Mouse (Mus musculus) gastrocnemius, adult 2 months (tissue): ENCODE results near the gene Zfp719. TPM values are rescaled to one million over a fixed set of nuclear protein-coding genes. Genes with fewer than 3 reads are reported as not detected.

Experiments used
- DNase-seq: peaks from one replicate; pipeline ENCODE4 v3.0.0; 2022
- H3K27ac ChIP-seq: fragments of 200-600 bp; 2 replicates; pipeline ENCODE4 v1.8.1; 2022; ENCODE audit warnings: mild to moderate bottlenecking
- H3K4me3 ChIP-seq: fragments of 200-600 bp; 2 replicates; pipeline ENCODE4 v1.8.1; 2022; ENCODE audit warnings: mild to moderate bottlenecking, moderate library complexity
- CTCF ChIP-seq: fragments of 200-600 bp; IDR thresholded peaks from 2 replicates; pipeline ENCODE4 v1.8.1; 2022; ENCODE audit warnings: antibody characterized with exemption, mild to moderate bottlenecking, moderate library complexity
- intact Hi-C: fragments of 180-260 bp; cut with DNase I; formaldehyde crosslinking; loops from one replicate; pipeline ENCODE4 v1.15.1; 2025
- total RNA-seq, 2 experiments: library from RNA; stranded (reverse); gene quantifications; 2 replicates each; pipeline ENCODE4 v1.2.3; 2021

The Zfp719 gene
- total RNA-seq, 2 experiments from 2014 or later: 3.1 to 4.9 TPM

- intact Hi-C loops: no loop called here
- no peak for TF ChIP-seq CTCF
- no peak overlapping the region for H3K4me3 ChIP-seq
- no peak for DNase-seq
- no peak overlapping the region for H3K27ac ChIP-seq
Measured at GRCm38 (mm10) chr7:43622927-43623326, 43.5 kb downstream of the Zfp719 start.

- Histone ChIP-seq H3K27ac (no peak overlapping the region), H3K4me3 (no peak overlapping the region)
- no peak for DNase-seq
- intact Hi-C loops: no loop called here
- no peak for TF ChIP-seq CTCF
Measured at GRCm38 (mm10) chr7:43623819-43624218, 44.4 kb downstream of the Zfp719 start.

GRCm38 (mm10) chr7:43625065-43625464 is 45.7 kb downstream of the Zfp719 start:
- TF ChIP-seq CTCF: no peak
- no peak for DNase-seq
- Histone ChIP-seq H3K27ac (no peak overlapping the region), H3K4me3 (no peak overlapping the region)
- intact Hi-C loops: no loop called here

GRCm38 (mm10) chr7:43625794-43626422 is 46.5 kb downstream of the Zfp719 start:
- no peak for TF ChIP-seq CTCF
- DNase-seq: no peak
- intact Hi-C loops: no loop called here
- no peak overlapping the region for H3K4me3 ChIP-seq
- H3K27ac ChIP-seq: no peak overlapping the region

GRCm38 (mm10) chr7:43633940-43634339 is 54.5 kb downstream of the Zfp719 start:
- TF ChIP-seq CTCF: no peak
- Histone ChIP-seq H3K4me3 (no peak overlapping the region), H3K27ac (no peak overlapping the region)
- DNase-seq: no peak
- intact Hi-C loops: no loop called here

GRCm38 (mm10) chr7:43634500-43634899 is 55.1 kb downstream of the Zfp719 start, which contains the start of gene Ceacam18:
Gene Ceacam18, plus strand, starts transcription at chr7:43634707.
- Histone ChIP-seq H3K27ac (no peak within 1 kb of the TSS), H3K4me3 (no peak within 1 kb of the TSS)
- no peak for TF ChIP-seq CTCF
- intact Hi-C loops: no loop called here
- no peak for DNase-seq

- intact Hi-C loops: no loop called here
- H3K4me3 ChIP-seq: no peak overlapping the region
- DNase-seq: no peak
- TF ChIP-seq CTCF: no peak
- no peak overlapping the region for H3K27ac ChIP-seq
Measured at GRCm38 (mm10) chr7:43636194-43636593, 56.8 kb downstream of the Zfp719 start.

GRCm38 (mm10) chr7:43637118-43637517 is 57.7 kb downstream of the Zfp719 start:
- intact Hi-C loops: no loop called here
- DNase-seq: no peak
- H3K4me3 ChIP-seq: no peak overlapping the region
- no peak for TF ChIP-seq CTCF
- no peak overlapping the region for H3K27ac ChIP-seq

GRCm38 (mm10) chr7:43642587-43642986 is 63.2 kb downstream of the Zfp719 start:
- TF ChIP-seq CTCF: no peak
- intact Hi-C loops: no loop called here
- no peak overlapping the region for H3K4me3 ChIP-seq

More at GRCm38 (mm10) chr7:43642587-43642986, 63.2 kb downstream of the Zfp719 start:
- no peak overlapping the region for H3K27ac ChIP-seq
- DNase-seq: no peak

Other genes with a start within 250 kb of the Zfp719 start
- not detected for gene Siglecf, start 228.3 kb upstream of the Zfp719 start, total RNA-seq
- gene Siglecg, start 171.4 kb upstream of the Zfp719 start, total RNA-seq: not detected
- gene Lim2, start 151.9 kb upstream of the Zfp719 start, total RNA-seq: not detected
- not detected for gene Nkg7, start 142.5 kb upstream of the Zfp719 start, total RNA-seq
- not detected for gene Cldnd2, start 138.8 kb upstream of the Zfp719 start, total RNA-seq
- 100 to 1,000 TPM; 221 to 447 TPM for gene Etfb, start 135.5 kb upstream of the Zfp719 start, total RNA-seq
- gene Gm45233, start 135.5 kb upstream of the Zfp719 start, total RNA-seq: 1 to 10 TPM in 1 of 2 experiments, under 1 TPM in 1; 0.45 to 1.2 TPM
- 1 to 10 TPM; 1.7 to 2.3 TPM for gene Vsig10l, start 116.5 kb upstream of the Zfp719 start, total RNA-seq
- gene Iglon5, start 89.5 kb upstream of the Zfp719 start, total RNA-seq: under 1 TPM; 0.20 to 0.28 TPM
- gene 4931406B18Rik, start 73.7 kb upstream of the Zfp719 start, total RNA-seq: not detected
- 1 to 10 TPM; 1.4 TPM for gene Cd33, start 35.2 kb upstream of the Zfp719 start, total RNA-seq
- gene Zfp658, start 17.4 kb upstream of the Zfp719 start, total RNA-seq: under 1 TPM; 0.36 to 0.43 TPM
- gene Zfp819, start 27.6 kb downstream of the Zfp719 start, total RNA-seq: not detected
- gene Ceacam18, start 55.1 kb downstream of the Zfp719 start, total RNA-seq: not detected
- gene Siglece, start 80.6 kb downstream of the Zfp719 start, total RNA-seq: 1 to 10 TPM in 1 of 2 experiments, under 1 TPM in 1; 0.26 to 1.0 TPM
- 1 to 10 TPM; 1.8 to 2.9 TPM for gene Ctu1, start 92.4 kb downstream of the Zfp719 start, total RNA-seq
- not detected for gene Klk14, start 110.8 kb downstream of the Zfp719 start, total RNA-seq
- under 1 TPM in 1 of 2 experiments, not detected in 1; 0.22 TPM for gene Klk13, start 133.0 kb downstream of the Zfp719 start, total RNA-seq
- gene Klk12, start 189.3 kb downstream of the Zfp719 start, total RNA-seq: not detected
- under 1 TPM in 1 of 2 experiments, not detected in 1; 0.41 TPM for gene Klk11, start 195.0 kb downstream of the Zfp719 start, total RNA-seq
- 1 to 10 TPM in 1 of 2 experiments, under 1 TPM in 1; 0.69 to 1.4 TPM for gene Klk10, start 201.4 kb downstream of the Zfp719 start, total RNA-seq
- gene Klk9, start 212.3 kb downstream of the Zfp719 start, total RNA-seq: not detected
- gene Klk8, start 218.0 kb downstream of the Zfp719 start, total RNA-seq: 1 to 10 TPM; 1.7 to 2.5 TPM
- gene Klk7, start 231.7 kb downstream of the Zfp719 start, total RNA-seq: not detected
- gene Klk6, start 244.9 kb downstream of the Zfp719 start, total RNA-seq: not detected